Mouse (Mus musculus) bone marrow macrophage, adult 2 months (primary cell): ENCODE results near the gene Cep170.

Source experiments
- CTCF ChIP-seq: IDR thresholded peaks from 2 replicates; pipeline ENCODE4 v1.5.1; 2012; ENCODE audit warnings: low read depth, mild to moderate bottlenecking, low read length, moderate library complexity
- POLR2A ChIP-seq: IDR thresholded peaks from 2 replicates; pipeline ENCODE4 v1.6.1; 2012; ENCODE audit warnings: mild to moderate bottlenecking, low read depth, low read length, borderline replicate concordance

- TF ChIP-seq POLR2A (no peak), CTCF (no peak)
These were observed 89.1 kb downstream of the Cep170 start for GRCm38 (mm10) chr1:176724771-176725170.
